Mouse (Mus musculus): ENCODE measurements at regions not wholly inside any gene's neighbourhood (a gene's known extent, or its start where the extent isn't known, plus 50 kb on each side); places are given as distances from the start of the nearest gene placed in this dataset.

DNA sequence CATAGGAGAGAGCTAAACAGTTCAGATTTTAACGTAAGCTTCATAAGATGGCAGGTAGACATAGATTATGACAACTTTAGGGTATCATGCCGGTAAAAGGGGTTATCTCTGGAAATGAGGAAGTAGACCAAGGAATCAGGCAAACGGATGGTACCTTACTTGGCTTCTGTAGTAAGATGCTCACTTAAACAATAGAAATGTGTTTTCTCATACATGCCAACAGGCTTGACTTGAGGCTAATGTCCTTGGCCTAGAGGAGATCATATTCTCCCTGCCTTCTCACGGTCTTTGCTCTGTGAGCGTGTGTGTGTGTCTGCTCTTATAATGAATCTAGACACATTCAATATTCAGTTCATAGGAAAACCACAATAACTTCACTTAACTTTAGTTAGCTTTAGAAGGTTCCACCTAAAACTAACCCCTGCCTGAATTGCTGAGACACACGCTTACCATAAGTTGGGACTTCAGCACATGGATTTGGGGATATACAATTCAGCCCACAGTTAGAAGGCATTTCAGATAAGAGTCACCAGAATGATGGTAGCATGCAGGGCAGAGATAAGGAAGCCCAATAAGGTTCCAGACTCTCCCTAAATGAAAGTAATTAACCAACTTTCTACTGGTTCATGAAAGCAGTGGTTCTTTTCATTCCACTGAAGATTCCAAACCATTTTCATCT is 63.8 kb upstream of the Tank start:
- TF ChIP-seq POLR2A (IDR thresholded peaks at IDR 0.05; ENCODE audit: low read depth, low read length), result no peak
- no peak for TF ChIP-seq CTCF (conservative IDR thresholded peaks at IDR 0.05; ENCODE audit: insufficient read depth, insufficient read length, low read depth, low read length)

Measured in kidney, adult 2 months (tissue).